ENCODE assay signal across 12 mouse cellular contexts in the genomic region with DNA sequence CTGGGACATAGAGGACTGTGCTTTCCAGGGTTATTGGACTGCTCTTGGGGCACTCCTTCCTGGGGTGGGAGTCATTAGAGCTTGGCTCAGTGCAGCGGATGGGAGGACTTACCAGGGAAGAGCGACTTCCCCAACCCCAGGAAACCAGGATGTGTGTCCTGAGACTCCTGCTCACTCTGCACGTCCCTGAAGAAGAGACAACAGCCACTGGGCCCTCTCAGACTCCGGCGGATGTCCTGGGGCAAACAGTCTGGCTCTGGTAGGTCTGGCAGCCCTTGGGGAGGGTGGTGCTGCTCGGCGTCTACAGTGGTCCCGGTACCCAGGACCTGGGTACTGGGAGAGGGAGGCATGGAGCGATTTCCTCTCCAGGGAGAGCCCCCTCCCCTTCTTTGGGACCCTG. TPM values are rescaled to one million over a fixed set of nuclear protein-coding genes. Genes with fewer than 3 reads are reported as not detected.
DNase-seq lines count a peak whose midpoint lies in the region; ATAC-seq lines count a peak whose summit lies in the region.
"Had no signal": no experiment of that assay in that cellular context is flagged by ENCODE, and none has a peak within 500 bp of the region (broad histone marks: within the 10 kb centered on the region; RNA-seq: fewer than 3 reads in every experiment).

A gene (plus strand): TSS at position 111 of the 400 bp plus-strand sequence.

- H3K9ac ChIP-seq in kidney, embryonic 16.5 days (replicated peaks; ENCODE audit: low read length) = no peak within 1 kb of the TSS

- no peaks in the 10 kb centered on the region for H3K27me3 ChIP-seq in kidney, embryonic 16.5 days (ENCODE audit: insufficient read depth, low read length)

- ATAC-seq in kidney, embryonic 16.5 days (ENCODE audit: low FRiP score, low TSS enrichment) = peak; percentile 24; the same call in 1 of the 2 replicates

- H3K4me1 ChIP-seq in kidney, embryonic 16.5 days (ENCODE audit: insufficient read depth, low read length) = peaks cover 8% of the 10 kb centered on the region
- H3K4me1 ChIP-seq: forebrain, embryonic 10.5 days had no signal

- no peak within 1 kb of the TSS for H3K4me3 ChIP-seq in kidney, embryonic 16.5 days (ENCODE audit: low read length)
- H3K4me3 ChIP-seq: forebrain, embryonic 10.5 days; myocyte had no signal

- no peak for DNase-seq in kidney, postnatal 4 days
- DNase-seq in urinary bladder, postnatal 10 days (ENCODE audit: low spot score) = peak; percentile 2
- no peak for DNase-seq in urinary bladder, postnatal 14 days (ENCODE audit: low spot score)
- peak; percentile 63 for DNase-seq in lung, postnatal 10 days
- DNase-seq in cerebellum, adult 18-20 months = no peak
- no peak for DNase-seq in left cerebral cortex, postnatal 25 days (ENCODE audit: low spot score in 2 of 2)
- DNase-seq: cerebellum, postnatal 10 days; gastrocnemius, postnatal 10 days; thymus, postnatal 25 days had no signal

- no peaks in the 10 kb centered on the region for H3K9me3 ChIP-seq in kidney, embryonic 16.5 days (ENCODE audit: low read length)
- H3K9me3 ChIP-seq: forebrain, embryonic 10.5 days had no signal

- no peak within 1 kb of the TSS for H3K27ac ChIP-seq in kidney, embryonic 16.5 days (ENCODE audit: low read length)
- H3K27ac ChIP-seq: forebrain, embryonic 10.5 days had no signal

- intact Hi-C loops in left cerebral cortex, postnatal 25 days (cut with DNase I) = no loop called here

- WGBS in kidney, embryonic 16.5 days = 80% methylated on average over 9 of the region's 9 CpGs

- no peak within 1 kb of the TSS for H3K4me2 ChIP-seq in kidney, embryonic 16.5 days (replicated peaks; ENCODE audit: low read depth, low read length)

- no peaks in the 10 kb centered on the region for H3K36me3 ChIP-seq in kidney, embryonic 16.5 days (ENCODE audit: insufficient read depth, low read length)
- H3K36me3 ChIP-seq: forebrain, embryonic 10.5 days had no signal

RNA-seq across cellular contexts. Expression of the gene that starts here (rescaled TPM):
- polyA plus RNA-seq in kidney, embryonic 16.5 days (2015; fragmentation: Nextera tagmentation; extraction: Ambion mirVana) = 0.90 and 1.2 TPM in 2 replicates
- 1 to 10 TPM; 5.5 to 7.6 TPM for total RNA-seq in left cerebral cortex, postnatal 25 days (2021)

Comparison
In these comparisons a context has a peak if more than half of its experiments do, and no peak if none do; other contexts are left out.
1. DNase-seq: peak in urinary bladder, postnatal 10 days (single experiment) and lung, postnatal 10 days (single experiment); none in kidney, postnatal 4 days (0 of 2), urinary bladder, postnatal 14 days (single experiment), cerebellum, adult 18-20 months (0 of 2) and left cerebral cortex, postnatal 25 days (0 of 2).